Mouse (Mus musculus): ENCODE measurements around the gene Pgap3.
A peak's percentile ranks its signal among the peaks of the same experiment; 100 is the strongest.
"Not testable (repeated sequence)": the region's sequence is repeated elsewhere in the genome, so short reads cannot be mapped to it uniquely, and the experiment has no call there.

The Pgap3 gene

DNA sequence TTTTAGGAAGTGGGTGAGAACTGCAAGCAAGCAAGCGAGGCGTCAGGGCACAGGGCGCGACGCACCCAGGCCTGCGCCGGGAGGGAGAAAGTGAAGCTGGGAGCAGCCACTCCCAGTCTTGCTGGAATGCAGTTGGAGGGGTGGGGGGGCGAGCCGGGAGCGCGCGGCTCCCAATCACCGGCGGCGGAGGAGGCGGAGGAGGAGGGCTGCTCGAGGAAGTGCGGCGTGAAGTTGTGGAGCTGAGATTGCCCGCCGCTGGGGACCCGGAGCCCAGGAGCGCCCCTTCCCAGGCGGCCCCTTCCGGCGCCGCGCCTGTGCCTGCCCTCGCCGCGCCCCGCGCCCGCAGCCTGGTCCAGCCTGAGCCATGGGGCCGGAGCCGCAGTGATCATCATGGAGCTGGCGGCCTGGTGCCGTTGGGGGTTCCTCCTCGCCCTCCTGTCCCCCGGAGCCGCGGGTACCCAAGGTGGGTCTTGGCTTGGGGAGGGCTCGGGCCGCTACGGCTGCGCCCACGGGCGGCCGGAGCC lies 12.0 kb upstream of the Pgap3 start, which contains the start of gene Erbb2:
Gene Erbb2 (plus strand): TSS at position 198 of the 524 bp plus-strand sequence.
- DNase-seq (ENCODE audit: low spot score): peak; percentile 85

DNA sequence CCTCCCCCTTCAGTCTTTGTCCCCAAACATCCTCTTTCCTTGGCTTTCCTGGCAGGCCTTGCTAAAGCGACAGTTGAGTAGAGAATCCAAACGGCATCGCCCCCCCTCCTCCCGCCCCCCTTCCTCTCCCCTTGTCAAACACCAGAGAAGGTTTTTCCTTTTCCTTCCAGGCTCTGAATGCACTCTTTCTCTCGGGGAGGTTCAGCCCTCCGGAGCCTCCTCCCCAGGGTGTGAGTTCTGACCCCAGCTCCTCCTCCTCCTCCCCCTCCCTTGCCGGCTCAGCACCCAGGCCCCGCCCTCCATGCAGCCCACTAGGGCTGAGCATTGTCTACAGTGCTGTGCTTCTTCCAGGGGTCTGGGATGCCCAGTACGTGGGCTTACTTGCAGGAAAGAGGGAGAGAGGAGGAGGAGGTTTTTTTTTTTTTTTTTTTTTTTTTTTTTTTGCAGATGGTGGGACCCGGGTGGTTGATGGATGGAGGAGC lies 9.1 kb upstream of the Pgap3 start:
- peak; percentile 69 for DNase-seq (ENCODE audit: low spot score)

DNA sequence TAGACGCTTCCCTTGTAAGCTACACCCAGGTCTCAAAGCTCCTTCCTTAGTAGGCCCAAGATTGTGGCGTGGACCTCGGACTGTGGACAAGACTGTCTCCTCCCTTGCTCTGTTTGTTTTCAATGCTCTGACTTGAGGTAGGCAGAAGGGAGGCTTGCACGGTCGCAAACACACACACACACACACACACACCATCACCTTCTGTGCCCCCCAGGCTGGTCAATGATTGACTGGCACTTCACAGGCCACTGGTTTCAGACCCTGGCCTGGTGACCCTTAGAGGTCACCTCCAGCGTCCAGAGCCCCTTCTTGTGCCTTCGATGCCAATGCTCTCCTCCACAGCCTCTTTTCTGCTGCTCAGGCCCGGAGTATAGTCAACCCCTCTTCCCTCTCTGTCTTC lies 8.6 kb upstream of the Pgap3 start:
- no peak for DNase-seq (ENCODE audit: low spot score)

GRCm38 (mm10) chr11:98406621-98407020 lies 6.3 kb upstream of the Pgap3 start:
- no peak for DNase-seq (ENCODE audit: low spot score)

DNA sequence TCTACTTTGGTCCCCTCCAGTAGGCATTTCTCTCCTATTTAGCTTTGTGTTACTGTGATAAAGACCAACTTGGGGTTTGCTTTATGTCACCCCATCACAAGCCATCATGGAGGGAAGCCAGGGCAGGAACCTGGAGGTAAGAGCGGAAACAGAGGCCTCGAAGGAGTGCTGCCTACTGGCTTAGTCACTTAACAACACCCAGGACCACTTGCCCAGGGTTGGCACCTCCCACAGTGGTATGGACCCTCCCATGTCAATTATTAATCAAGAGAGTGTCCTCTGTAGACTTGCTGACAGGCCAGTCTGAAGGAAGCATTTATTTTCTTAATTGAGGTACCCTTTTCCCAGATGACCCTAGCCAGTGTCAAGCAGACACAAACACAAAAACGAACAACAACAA lies 526 bp upstream of the Pgap3 start:
- no peak for DNase-seq (ENCODE audit: low spot score)

DNA sequence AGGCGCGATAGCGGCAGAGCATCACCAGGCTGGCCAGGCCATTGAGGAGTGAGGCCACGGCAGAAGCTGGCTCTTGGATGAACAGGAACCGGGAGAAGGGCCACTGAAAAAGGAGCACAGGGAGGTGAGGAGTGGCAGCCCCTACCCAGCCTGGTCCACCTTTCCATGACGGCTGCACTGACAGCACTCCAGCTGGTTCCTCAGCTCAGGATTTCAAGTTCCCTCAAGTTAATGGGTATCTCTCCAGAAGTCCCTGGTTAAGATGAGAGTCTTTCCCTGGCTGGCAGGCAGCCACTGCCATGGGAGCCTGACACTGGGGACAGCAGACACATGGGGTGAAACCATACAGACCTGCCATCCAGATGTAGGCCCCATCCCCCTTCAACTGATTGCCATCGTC lies 2.3 kb downstream of the Pgap3 start:
- DNase-seq (ENCODE audit: low spot score): no peak

DNA sequence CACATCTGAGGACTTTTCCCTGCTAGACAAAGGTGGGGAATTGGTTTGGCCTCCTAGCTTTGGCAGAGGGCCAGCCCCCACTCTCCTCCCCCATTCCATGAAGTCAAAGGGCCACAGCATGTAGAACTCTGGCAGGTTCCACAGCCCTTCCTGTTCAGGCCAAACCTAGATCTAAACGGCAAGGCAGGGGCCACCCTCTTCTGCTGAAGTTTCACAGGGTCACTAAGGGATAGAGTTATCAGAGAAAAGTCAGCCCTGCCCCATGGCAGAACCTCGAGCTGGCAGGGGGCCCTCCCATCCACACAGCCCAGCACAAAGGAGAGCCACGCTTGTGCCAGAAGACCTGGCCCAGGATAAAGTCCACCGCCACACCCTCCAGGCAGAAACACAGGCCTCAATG lies 5.2 kb downstream of the Pgap3 start:
- DNase-seq (ENCODE audit: low spot score): no peak

- DNase-seq (ENCODE audit: low spot score): no peak
These were observed 6.0 kb downstream of the Pgap3 start for GRCm38 (mm10) chr11:98394301-98394700.

DNA sequence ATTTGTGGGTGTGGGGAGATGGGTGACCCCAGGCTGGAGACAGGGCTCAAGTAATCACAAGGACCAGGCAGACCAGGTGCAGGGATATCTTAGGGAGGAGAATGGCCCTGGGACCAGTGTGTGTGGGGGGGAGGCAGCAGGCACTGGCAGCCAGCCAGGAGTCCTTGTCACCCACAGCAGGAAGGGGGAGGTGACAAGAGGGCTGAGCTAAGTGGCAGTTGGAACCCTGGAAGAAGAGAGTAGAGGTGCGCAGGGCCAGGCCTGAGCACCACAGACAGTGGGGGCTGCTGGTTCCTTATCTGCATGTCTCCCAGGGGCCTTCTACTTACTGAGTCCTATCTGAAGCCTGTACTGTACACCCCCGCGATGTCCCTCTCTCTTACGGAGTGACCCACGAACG lies 7.0 kb downstream of the Pgap3 start:
- no peak for DNase-seq (ENCODE audit: low spot score)

DNA sequence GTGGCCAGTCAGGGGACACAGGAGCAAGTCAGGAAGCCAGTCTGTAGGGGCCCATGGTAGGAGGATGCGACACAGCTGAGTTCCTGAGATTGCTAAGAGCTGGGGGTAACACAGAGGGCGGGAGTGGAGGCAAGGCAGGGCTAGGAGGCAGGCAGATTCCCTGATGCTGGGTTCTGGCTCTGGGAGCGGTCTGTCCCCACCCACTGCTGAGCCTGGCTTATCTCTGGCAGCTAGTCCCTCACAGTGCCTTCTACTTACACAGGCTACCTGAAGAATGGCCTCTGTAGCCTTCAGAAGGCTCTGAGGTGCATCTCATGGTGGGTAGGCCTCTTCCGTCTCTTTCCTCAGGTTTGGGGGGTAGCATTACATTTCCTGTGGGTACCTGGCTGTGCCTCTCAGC lies 7.6 kb downstream of the Pgap3 start:
- DNase-seq (ENCODE audit: low spot score): no peak

GRCm38 (mm10) chr11:98392034-98392433 lies 8.3 kb downstream of the Pgap3 start:
- DNase-seq (ENCODE audit: low spot score): no peak

DNA sequence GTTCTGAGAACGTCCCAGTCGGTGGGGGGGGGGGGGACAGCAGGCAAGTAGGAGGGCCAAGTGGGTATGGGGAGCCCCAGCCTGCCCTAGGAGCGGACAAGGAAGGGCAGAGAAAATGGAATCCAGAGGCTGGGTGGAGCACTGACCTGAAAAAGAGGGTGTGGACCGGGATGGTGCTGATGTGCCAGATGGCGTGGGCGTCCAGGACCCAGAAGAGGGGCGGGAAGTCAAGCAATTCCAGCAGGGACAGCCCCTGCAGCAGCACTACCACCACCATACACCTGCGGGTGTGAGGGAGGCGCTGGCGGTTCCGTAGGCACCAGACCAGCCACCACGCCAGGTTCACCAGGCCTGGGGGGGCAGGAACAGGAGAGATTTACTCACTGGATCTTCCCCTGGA lies 10.1 kb downstream of the Pgap3 start:
- no peak for DNase-seq (ENCODE audit: low spot score)

DNA sequence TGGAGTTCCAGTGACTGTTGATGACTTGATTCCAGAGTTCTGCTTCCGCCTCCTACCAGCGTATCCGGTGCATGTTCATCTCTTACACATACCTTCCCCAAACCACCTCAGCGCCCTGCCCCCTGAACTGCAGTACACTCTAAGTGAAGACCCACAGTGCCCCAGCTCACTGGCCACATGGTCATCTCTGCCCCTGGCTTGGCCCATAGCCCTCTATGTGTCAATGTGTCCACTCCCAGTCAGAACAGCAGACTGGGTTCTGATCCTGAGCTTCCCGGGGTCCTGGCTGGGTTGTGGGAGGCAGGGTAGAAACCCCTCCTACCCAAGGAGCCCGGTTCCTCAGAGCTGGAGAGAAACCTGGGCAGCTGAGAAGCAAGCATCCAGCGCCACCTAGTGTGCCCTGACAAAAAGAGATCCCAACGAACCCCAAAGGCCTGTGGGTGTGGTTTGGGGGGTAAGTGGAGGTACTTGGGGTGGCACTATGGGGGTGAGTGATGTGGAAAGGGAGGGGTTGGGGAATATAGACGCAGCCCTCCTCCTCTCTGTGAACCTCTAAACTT lies 11.0 kb downstream of the Pgap3 start:
- DNase-seq (ENCODE audit: low spot score): peak; percentile 72

DNA sequence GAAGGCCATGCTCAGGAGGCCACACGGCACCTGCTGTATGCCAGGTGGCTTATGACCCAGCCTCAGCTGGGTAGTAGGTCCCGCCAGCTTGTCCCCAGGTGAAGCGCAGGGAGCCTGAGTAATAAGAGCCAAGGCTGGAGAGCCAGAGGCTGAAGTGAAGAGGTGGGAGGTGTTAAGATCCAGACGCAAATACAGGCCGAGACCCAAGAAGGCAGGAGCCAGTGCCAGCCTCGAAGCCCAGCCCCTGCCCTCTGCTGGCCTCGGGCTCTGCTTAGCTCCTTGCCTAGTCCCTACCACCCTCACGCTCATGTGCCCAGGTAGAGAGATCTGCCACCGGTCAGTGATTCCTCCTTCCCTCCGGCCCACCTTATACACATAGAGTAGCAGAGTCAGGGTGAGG lies 12.0 kb downstream of the Pgap3 start:
- no peak for DNase-seq (ENCODE audit: low spot score)

DNA sequence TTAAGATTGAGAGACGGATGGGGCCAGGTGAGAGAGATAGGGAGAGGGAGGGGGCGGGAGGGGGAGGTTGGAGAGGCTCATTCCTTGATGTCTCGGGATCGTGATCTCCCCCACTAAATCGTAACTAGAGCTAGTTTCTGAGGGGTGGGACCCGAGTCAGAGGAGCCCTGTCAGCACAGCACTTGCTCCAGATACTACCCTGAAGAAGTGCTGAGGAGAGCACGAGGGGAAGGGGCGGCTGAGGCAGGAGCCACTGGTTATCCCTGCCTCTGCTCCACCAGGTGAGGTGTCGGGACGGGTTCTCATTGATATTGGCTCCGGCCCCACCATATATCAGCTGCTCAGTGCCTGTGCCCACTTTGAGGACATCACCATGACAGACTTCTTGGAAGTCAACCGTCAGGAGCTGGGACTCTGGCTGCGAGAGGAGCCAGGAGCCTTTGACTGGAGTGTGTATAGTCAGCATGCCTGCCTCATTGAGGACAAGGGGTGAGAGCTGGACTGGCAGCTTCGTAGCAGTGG lies 13.2 kb downstream of the Pgap3 start:
- no peak for DNase-seq (ENCODE audit: low spot score)

- DNase-seq (ENCODE audit: low spot score): no peak
These were observed 13.7 kb downstream of the Pgap3 start for GRCm38 (mm10) chr11:98386596-98386995.

GRCm38 (mm10) chr11:98385638-98386585 lies 14.4 kb downstream of the Pgap3 start, which contains the start of gene Pnmt:
Pnmt (plus strand) TSS chr11:98386450.
- no peak for DNase-seq (ENCODE audit: low spot score)

- DNase-seq (ENCODE audit: low spot score): no peak
These were observed 15.3 kb downstream of the Pgap3 start for GRCm38 (mm10) chr11:98384721-98385637.

- DNase-seq (ENCODE audit: low spot score): no peak
These were observed 16.1 kb downstream of the Pgap3 start for GRCm38 (mm10) chr11:98384216-98384615.

DNA sequence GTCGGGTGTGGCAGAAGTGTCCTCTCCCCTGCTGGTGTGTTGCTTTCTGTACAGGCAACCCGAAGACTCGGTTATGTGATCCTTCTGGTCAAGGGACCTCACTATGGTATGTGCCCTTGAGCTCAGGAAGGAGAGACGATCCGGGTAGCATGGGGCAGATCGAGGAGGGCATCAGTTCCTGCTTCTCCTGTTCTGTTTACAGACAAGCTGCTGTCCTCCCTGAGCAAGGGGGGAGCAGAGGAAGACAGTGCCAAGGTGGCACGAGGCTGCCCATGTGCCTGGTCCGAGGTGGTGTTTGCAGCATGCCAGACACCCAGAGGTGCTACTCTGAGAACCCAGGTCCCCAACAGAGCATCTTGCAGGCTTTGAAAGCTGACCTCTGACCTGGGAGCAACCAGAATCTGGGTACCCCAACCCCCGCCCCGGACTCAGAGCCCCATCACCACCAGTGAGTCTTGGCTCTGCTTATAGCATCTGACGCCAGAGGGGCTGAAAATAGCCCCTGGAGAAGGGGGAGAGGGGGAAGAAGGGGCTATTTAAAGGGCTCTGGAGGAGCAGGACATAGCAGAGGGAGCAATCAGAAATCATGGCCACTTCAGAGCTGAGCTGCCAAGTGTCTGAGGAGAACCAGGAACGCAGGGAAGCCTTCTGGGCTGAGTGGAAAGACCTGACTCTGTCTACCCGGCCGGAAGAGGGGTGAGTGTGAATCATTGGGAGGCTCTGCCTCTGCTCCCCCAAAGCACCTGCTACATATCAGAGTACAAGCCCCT lies 16.8 kb downstream of the Pgap3 start, which contains the start of gene Tcap:
Gene Tcap (plus strand): TSS at position 551 of the 770 bp plus-strand sequence.
- no peak for DNase-seq (ENCODE audit: low spot score)

DNA sequence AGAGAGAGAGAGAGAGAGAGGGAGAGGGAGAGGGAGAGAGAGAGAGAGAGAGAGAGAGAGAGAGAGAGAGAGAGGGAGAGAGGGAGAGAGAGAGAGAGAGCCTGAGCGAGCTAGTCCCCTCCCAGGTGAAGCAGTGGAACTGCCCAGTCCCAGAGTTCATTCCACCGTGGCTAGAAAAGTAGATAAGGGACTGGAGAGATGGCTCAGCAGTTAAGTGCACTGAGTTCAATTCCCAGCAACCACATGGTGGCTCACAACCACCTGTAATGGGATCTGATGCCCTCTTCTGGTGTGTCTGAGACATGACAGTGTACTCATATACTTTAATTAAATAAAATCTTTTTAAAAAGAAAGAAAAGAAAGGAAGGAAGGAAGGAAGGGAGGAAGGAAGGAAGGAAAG lies 17.9 kb downstream of the Pgap3 start:
- DNase-seq (ENCODE audit: low spot score): not testable (repeated sequence)
